Mouse (Mus musculus): ENCODE data around the gene Scg2. TPM values are rescaled to one million over a fixed set of nuclear protein-coding genes. Genes with fewer than 3 reads are reported as not detected.

The Scg2 gene
- polyA plus RNA-seq (2017; shearing (Covaris generic)), result not detected

GRCm38 (mm10) chr1:79439609-79440308 lies at the start of gene Scg2:
Gene Scg2, minus strand, starts transcription at chr1:79440120.

Other genes starting within 250 kb of the Scg2 start
- gene Ap1s3, start 231.9 kb upstream of the Scg2 start, polyA plus RNA-seq (2017; shearing (Covaris generic)), result 1 to 10 TPM; 1.1 to 1.7 TPM

All from inflammation-experienced regulatory T-cells (primary cell).